Mouse (Mus musculus) stomach, postnatal 0 days (tissue): ENCODE measurements around the gene Fam199x.

Source experiments
- CTCF ChIP-seq: IDR thresholded peaks from 2 replicates; pipeline ENCODE4 v1.5.1; 2016; ENCODE audit warnings: antibody characterized with exemption, low read depth, mild to moderate bottlenecking, moderate library complexity
- EP300 ChIP-seq: optimal IDR thresholded peaks from 2 replicates; pipeline ENCODE3; 2016; ENCODE audit warnings: antibody characterized with exemption

GRCm38 (mm10) chrX:137119675-137120423 is 70.5 kb downstream of the Fam199x start:
- TF ChIP-seq CTCF: no peak
- no peak for TF ChIP-seq EP300
